In the genomic region with DNA sequence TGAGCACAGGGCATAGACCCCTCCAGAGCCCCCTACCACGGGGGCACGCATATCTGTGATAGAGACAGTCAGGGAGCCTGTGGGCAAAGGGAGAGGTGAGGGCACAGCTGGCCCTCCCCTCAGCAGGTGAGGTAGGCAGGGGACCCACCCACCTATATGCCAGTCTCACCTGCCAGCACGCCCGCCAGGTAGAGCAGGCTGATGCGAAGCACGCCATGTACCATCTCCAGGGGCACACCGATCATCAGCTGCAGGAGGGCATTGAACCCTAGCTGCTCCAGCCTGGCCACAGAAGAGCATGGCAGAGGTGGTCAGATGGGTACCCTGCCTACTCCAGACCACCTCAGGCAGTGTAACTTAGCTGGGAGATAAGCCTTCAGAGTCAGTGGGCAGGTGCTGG, we compare ENCODE assay signal across 8 mouse cellular contexts. TPM values are rescaled to one million over a fixed set of nuclear protein-coding genes. Genes with fewer than 3 reads are reported as not detected.
A peak's percentile ranks its signal among the peaks of the same experiment; 100 is the strongest.
DNase-seq lines count a peak whose midpoint lies in the region; ATAC-seq and TF ChIP-seq lines count a peak whose summit lies in the region.

No protein-coding gene starts in this region.

- no peak for ATAC-seq in forebrain, embryonic 16.5 days
- no peak for ATAC-seq in granulocyte monocyte progenitor cell, adult 5-6 weeks (replicated peaks; ENCODE audit: poor library complexity, severe bottlenecking)

- H3K4me1 ChIP-seq in forebrain, embryonic 10.5 days, result peaks cover 79% of the 10 kb centered on the region
- H3K4me1 ChIP-seq in forebrain, embryonic 16.5 days (replicated peaks; ENCODE audit: control insufficient read depth, insufficient read depth, low read length), result peaks cover 65% of the 10 kb centered on the region
- peaks cover 65% of the 10 kb centered on the region for H3K4me1 ChIP-seq in liver, adult 2 months (ENCODE audit: control insufficient read depth, insufficient read depth, low read length)
- peaks cover 82% of the 10 kb centered on the region for H3K4me1 ChIP-seq in limb, embryonic 10.5 days
- peaks cover 65% of the 10 kb centered on the region for H3K4me1 ChIP-seq in olfactory bulb, adult 2 months (ENCODE audit: control insufficient read depth, insufficient read depth, low read length)

- no peak for DNase-seq in forebrain, embryonic 10.5 days (ENCODE audit: extremely low spot score, low spot score)
- DNase-seq in liver, adult 2 months (ENCODE audit: extremely low read depth, low read depth, low spot score), result no peak
- no peak for DNase-seq in liver
- no peak for DNase-seq in limb, embryonic 10.5 days (ENCODE audit: low spot score)
- no peak for DNase-seq in cerebellum, postnatal 25 days

- peaks cover 26% of the 10 kb centered on the region for H3K79me2 ChIP-seq in liver, adult 2 months (ENCODE audit: control insufficient read depth, insufficient read depth, low read length)

- H3K9ac ChIP-seq in forebrain, embryonic 16.5 days (replicated peaks; ENCODE audit: low read depth, low read length), result no peak overlapping the region
- peak overlapping the region; percentile 64; the same call in 1 of the 2 replicates for H3K9ac ChIP-seq in liver, adult 2 months (ENCODE audit: low read depth, low read length)

- TF ChIP-seq POLR2A in liver, adult 2 months (IDR thresholded peaks at IDR 0.05; ENCODE audit: extremely low read depth, insufficient read depth, low read length), result 0 out of 2 replicates have a peak, but pooled peaks have one; percentile 12
- TF ChIP-seq POLR2A in olfactory bulb, adult 2 months (IDR thresholded peaks at IDR 0.05; ENCODE audit: insufficient read depth, low read depth, low read length), result no peak

- H3K36me3 ChIP-seq in forebrain, embryonic 10.5 days (replicated peaks), result peaks cover 68% of the 10 kb centered on the region
- peaks cover 22% of the 10 kb centered on the region for H3K36me3 ChIP-seq in forebrain, embryonic 16.5 days (ENCODE audit: control insufficient read depth, insufficient read depth)
- H3K36me3 ChIP-seq in liver, adult 2 months (ENCODE audit: control insufficient read depth, insufficient read depth, low read length), result 0 out of 2 replicates have a peak, but pooled peaks cover 2% of the 10 kb centered on the region
- peaks cover 71% of the 10 kb centered on the region for H3K36me3 ChIP-seq in limb, embryonic 10.5 days

- peak overlapping the region; percentile 77 for H3K4me3 ChIP-seq in forebrain, embryonic 10.5 days
- no peak overlapping the region for H3K4me3 ChIP-seq in forebrain, embryonic 16.5 days (replicated peaks; ENCODE audit: low read length)
- H3K4me3 ChIP-seq in liver, adult 2 months (ENCODE audit: insufficient read depth, low read depth, low read length), result peak overlapping the region; percentile 5; the same call in 1 of the 2 replicates
- peak overlapping the region; percentile 77 for H3K4me3 ChIP-seq in limb, embryonic 10.5 days
- peak overlapping the region; percentile 81; the same call in 1 of the 2 replicates for H3K4me3 ChIP-seq in olfactory bulb, adult 2 months (ENCODE audit: insufficient read depth, low read depth, low read length)

- TF ChIP-seq CTCF in liver, adult 2 months (IDR thresholded peaks at IDR 0.05; ENCODE audit: low read depth, low read length), result no peak
- TF ChIP-seq CTCF in olfactory bulb, adult 2 months (IDR thresholded peaks at IDR 0.05; ENCODE audit: insufficient read depth, low read depth, low read length), result no peak

- H3K27me3 ChIP-seq in forebrain, embryonic 10.5 days (ENCODE audit: poor library complexity, severe bottlenecking), result no peaks in the 10 kb centered on the region
- H3K27me3 ChIP-seq in forebrain, embryonic 16.5 days (replicated peaks; ENCODE audit: control insufficient read depth, insufficient read depth, low read length), result no peaks in the 10 kb centered on the region
- H3K27me3 ChIP-seq in liver, adult 2 months (ENCODE audit: control insufficient read depth, insufficient read depth, low read length), result no peaks in the 10 kb centered on the region
- H3K27me3 ChIP-seq in limb, embryonic 10.5 days (ENCODE audit: low read depth, poor library complexity, severe bottlenecking), result no peaks in the 10 kb centered on the region

- no peak overlapping the region for H3K4me2 ChIP-seq in forebrain, embryonic 16.5 days (ENCODE audit: low read length)

- 96% methylated on average over 7 of the region's 7 CpGs for WGBS in forebrain, embryonic 10.5 days
- WGBS in forebrain, embryonic 16.5 days, result 95% methylated on average over 7 of the region's 7 CpGs
- WGBS in liver, adult 2 months, result 78% methylated on average over 7 of the region's 7 CpGs
- WGBS in limb, embryonic 10.5 days, result 94% methylated on average over 7 of the region's 7 CpGs
- WGBS in olfactory bulb, adult 2 months, result 97% methylated on average over 7 of the region's 7 CpGs

- no peaks in the 10 kb centered on the region for H3K9me3 ChIP-seq in forebrain, embryonic 10.5 days
- no peaks in the 10 kb centered on the region for H3K9me3 ChIP-seq in forebrain, embryonic 16.5 days (ENCODE audit: control insufficient read depth, low read length)
- H3K9me3 ChIP-seq in limb, embryonic 10.5 days (replicated peaks), result no peaks in the 10 kb centered on the region

- no peak overlapping the region for H3K27ac ChIP-seq in forebrain, embryonic 10.5 days
- no peak overlapping the region for H3K27ac ChIP-seq in forebrain, embryonic 16.5 days (ENCODE audit: low read length)
- no peak overlapping the region for H3K27ac ChIP-seq in liver, adult 2 months (replicated peaks; ENCODE audit: insufficient read depth, low read depth, low read length)
- no peak overlapping the region for H3K27ac ChIP-seq in limb, embryonic 10.5 days
- H3K27ac ChIP-seq in olfactory bulb, adult 2 months (ENCODE audit: insufficient read depth, low read depth, low read length), result no peak overlapping the region

RNA-seq across cellular contexts. Expression of gene Rhbdl1, which starts 1.8 kb away (rescaled TPM):
- polyA plus RNA-seq in forebrain, embryonic 10.5 days (2016; fragmentation: Nextera tagmentation; extraction: Ambion mirVana), result 0.93 and 1.3 TPM in 2 replicates
- 30.7 and 42.2 TPM in 2 replicates for polyA plus RNA-seq in forebrain, embryonic 16.5 days (2015; fragmentation: Nextera tagmentation; extraction: Ambion mirVana)
- 0.40 and 0.74 TPM in 2 replicates for total RNA-seq in liver, adult 2 months (2014; rRNA removed)
- 3.8 and 5.5 TPM in 2 replicates for polyA plus RNA-seq in liver, adult 2 months (2012; rRNA removed)
- polyA plus RNA-seq in limb, embryonic 10.5 days (2016; fragmentation: Nextera tagmentation; extraction: Ambion mirVana), result 1.0 and 1.2 TPM in 2 replicates
- not detected in 2 replicates for polyA plus RNA-seq in olfactory bulb, adult 2 months (2012; ENCODE audit: insufficient read depth, insufficient read length, low replicate concordance, missing spikeins)
- total RNA-seq in granulocyte monocyte progenitor cell, adult 5-6 weeks (2014; fragmentation: Nextera tagmentation), result 1.1 and 3.0 TPM in 2 replicates
- total RNA-seq in granulocyte monocyte progenitor cell, adult 5-6 weeks (2017), result not detected in 2 replicates

RNA-seq across cellular contexts. Expression of gene Stub1, which starts 2.1 kb away (rescaled TPM):
- polyA plus RNA-seq in forebrain, embryonic 10.5 days (2016; fragmentation: Nextera tagmentation; extraction: Ambion mirVana), result 403 TPM in 2 replicates
- polyA plus RNA-seq in forebrain, embryonic 16.5 days (2015; fragmentation: Nextera tagmentation; extraction: Ambion mirVana), result 301 and 335 TPM in 2 replicates
- total RNA-seq in liver, adult 2 months (2014; rRNA removed), result 50.4 and 55.3 TPM in 2 replicates
- 81.3 and 94.4 TPM in 2 replicates for polyA plus RNA-seq in liver, adult 2 months (2012; rRNA removed)
- polyA plus RNA-seq in limb, embryonic 10.5 days (2016; fragmentation: Nextera tagmentation; extraction: Ambion mirVana), result 408 and 426 TPM in 2 replicates
- not detected in 2 replicates for polyA plus RNA-seq in olfactory bulb, adult 2 months (2012; ENCODE audit: insufficient read depth, insufficient read length, low replicate concordance, missing spikeins)
- 112 and 131 TPM in 2 replicates for total RNA-seq in granulocyte monocyte progenitor cell, adult 5-6 weeks (2014; fragmentation: Nextera tagmentation)
- total RNA-seq in granulocyte monocyte progenitor cell, adult 5-6 weeks (2017), result 99.3 and 101 TPM in 2 replicates

RNA-seq across cellular contexts. Expression of gene Gm20683, which starts 6.3 kb away (rescaled TPM):
- polyA plus RNA-seq in forebrain, embryonic 10.5 days (2016; fragmentation: Nextera tagmentation; extraction: Ambion mirVana), result 1.7 and 2.3 TPM in 2 replicates
- polyA plus RNA-seq in forebrain, embryonic 16.5 days (2015; fragmentation: Nextera tagmentation; extraction: Ambion mirVana), result 10.7 and 14.2 TPM in 2 replicates
- 2.7 and 4.8 TPM in 2 replicates for total RNA-seq in liver, adult 2 months (2014; rRNA removed)
- polyA plus RNA-seq in liver, adult 2 months (2012; rRNA removed), result 19.1 and 26.9 TPM in 2 replicates
- polyA plus RNA-seq in limb, embryonic 10.5 days (2016; fragmentation: Nextera tagmentation; extraction: Ambion mirVana), result 1.5 and 1.9 TPM in 2 replicates
- polyA plus RNA-seq in olfactory bulb, adult 2 months (2012; ENCODE audit: insufficient read depth, insufficient read length, low replicate concordance, missing spikeins), result not detected in 2 replicates
- total RNA-seq in granulocyte monocyte progenitor cell, adult 5-6 weeks (2014; fragmentation: Nextera tagmentation), result 1.2 TPM in 1 of 2 replicates, not detected in the other
- 0.41 and 1.2 TPM in 2 replicates for total RNA-seq in granulocyte monocyte progenitor cell, adult 5-6 weeks (2017)

RNA-seq across cellular contexts. Expression of gene Jmjd8, which starts 6.6 kb away (rescaled TPM):
- 53.9 and 58.7 TPM in 2 replicates for polyA plus RNA-seq in forebrain, embryonic 10.5 days (2016; fragmentation: Nextera tagmentation; extraction: Ambion mirVana)
- 68.2 and 73.9 TPM in 2 replicates for polyA plus RNA-seq in forebrain, embryonic 16.5 days (2015; fragmentation: Nextera tagmentation; extraction: Ambion mirVana)
- 25.6 and 30.5 TPM in 2 replicates for total RNA-seq in liver, adult 2 months (2014; rRNA removed)
- 75.0 and 78.4 TPM in 2 replicates for polyA plus RNA-seq in liver, adult 2 months (2012; rRNA removed)
- polyA plus RNA-seq in limb, embryonic 10.5 days (2016; fragmentation: Nextera tagmentation; extraction: Ambion mirVana), result 52.4 and 54.9 TPM in 2 replicates
- not detected in 2 replicates for polyA plus RNA-seq in olfactory bulb, adult 2 months (2012; ENCODE audit: insufficient read depth, insufficient read length, low replicate concordance, missing spikeins)
- total RNA-seq in granulocyte monocyte progenitor cell, adult 5-6 weeks (2014; fragmentation: Nextera tagmentation), result 19.5 and 23.1 TPM in 2 replicates
- total RNA-seq in granulocyte monocyte progenitor cell, adult 5-6 weeks (2017), result 15.2 and 23.4 TPM in 2 replicates

RNA-seq across cellular contexts. Expression of gene Rhot2, which starts 9.3 kb away (rescaled TPM):
- 28.0 and 31.2 TPM in 2 replicates for polyA plus RNA-seq in forebrain, embryonic 10.5 days (2016; fragmentation: Nextera tagmentation; extraction: Ambion mirVana)
- polyA plus RNA-seq in forebrain, embryonic 16.5 days (2015; fragmentation: Nextera tagmentation; extraction: Ambion mirVana), result 15.8 and 20.3 TPM in 2 replicates
- 18.0 and 20.9 TPM in 2 replicates for total RNA-seq in liver, adult 2 months (2014; rRNA removed)
- 63.0 and 71.1 TPM in 2 replicates for polyA plus RNA-seq in liver, adult 2 months (2012; rRNA removed)
- 30.8 and 32.6 TPM in 2 replicates for polyA plus RNA-seq in limb, embryonic 10.5 days (2016; fragmentation: Nextera tagmentation; extraction: Ambion mirVana)
- polyA plus RNA-seq in olfactory bulb, adult 2 months (2012; ENCODE audit: insufficient read depth, insufficient read length, low replicate concordance, missing spikeins), result not detected in 2 replicates
- 28.3 and 35.5 TPM in 2 replicates for total RNA-seq in granulocyte monocyte progenitor cell, adult 5-6 weeks (2014; fragmentation: Nextera tagmentation)
- 11.9 and 17.8 TPM in 2 replicates for total RNA-seq in granulocyte monocyte progenitor cell, adult 5-6 weeks (2017)
